Mouse (Mus musculus): Measurements from ENCODE around the gene Mast3.
A peak's percentile ranks its signal among the peaks of the same experiment; 100 is the strongest.

The Mast3 gene

DNA sequence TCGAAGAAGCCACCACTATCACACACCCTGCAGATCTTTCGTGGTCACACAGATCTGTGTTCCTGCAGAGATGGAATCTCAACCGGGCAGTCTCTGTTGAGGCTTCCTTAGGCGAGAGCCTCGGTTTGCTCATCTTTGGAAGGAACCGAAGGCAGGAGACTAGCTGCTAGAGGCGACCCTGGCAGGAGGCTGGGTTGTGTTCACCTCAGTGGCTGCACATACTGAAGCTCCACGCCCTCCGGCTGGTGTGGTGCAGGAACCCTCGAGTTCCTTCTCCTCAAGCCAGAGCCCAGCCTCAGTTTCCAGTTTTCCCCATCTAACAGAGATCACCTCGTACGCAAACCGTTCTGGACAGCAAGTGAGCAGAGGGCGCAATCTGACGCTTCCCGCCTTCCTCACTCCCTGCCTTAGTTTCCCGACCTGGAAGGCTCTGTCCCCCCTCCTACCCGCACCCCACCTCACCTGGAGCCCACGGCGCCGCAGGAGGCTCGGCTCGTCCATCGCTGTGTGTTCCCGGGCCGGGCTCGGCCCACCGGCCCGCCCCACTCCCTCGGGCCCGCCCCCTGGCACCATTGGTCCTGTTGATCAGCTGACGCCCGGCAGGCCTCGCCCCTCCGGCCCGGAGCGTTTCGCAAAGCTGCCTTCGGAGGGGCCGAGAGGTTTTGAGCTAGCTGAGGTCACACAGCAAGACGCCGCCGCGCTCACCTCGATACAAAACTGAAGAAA lies at the start of gene Mast3:
Mast3 (minus strand) TSS at position 574 of the 726 bp plus-strand sequence.
- peak; percentile 92 for DNase-seq

DNA sequence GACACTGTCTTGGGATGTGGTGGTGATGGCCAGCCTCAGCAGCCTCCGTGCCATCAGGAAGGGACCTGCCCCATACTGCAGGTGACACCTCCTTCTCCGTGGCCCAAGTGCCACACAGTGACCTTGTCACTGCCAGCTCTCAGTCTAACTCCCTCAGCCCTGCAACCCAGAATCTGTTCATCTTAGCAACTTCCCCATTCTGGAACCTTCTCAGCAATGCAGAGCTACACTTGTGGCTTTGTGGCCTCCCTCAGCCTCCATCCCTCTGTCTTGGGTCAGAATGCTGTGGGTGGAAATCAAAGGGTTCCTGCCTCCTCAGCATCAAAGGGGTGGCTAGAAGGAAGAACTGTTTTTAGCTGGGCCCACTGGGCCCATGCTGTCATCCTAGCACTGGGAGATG lies 49.0 kb upstream of the Mast3 start:
- DNase-seq: no peak

GRCm38 (mm10) chr8:70852595-70853231 lies 47.9 kb upstream of the Mast3 start:
- no peak for DNase-seq

DNA sequence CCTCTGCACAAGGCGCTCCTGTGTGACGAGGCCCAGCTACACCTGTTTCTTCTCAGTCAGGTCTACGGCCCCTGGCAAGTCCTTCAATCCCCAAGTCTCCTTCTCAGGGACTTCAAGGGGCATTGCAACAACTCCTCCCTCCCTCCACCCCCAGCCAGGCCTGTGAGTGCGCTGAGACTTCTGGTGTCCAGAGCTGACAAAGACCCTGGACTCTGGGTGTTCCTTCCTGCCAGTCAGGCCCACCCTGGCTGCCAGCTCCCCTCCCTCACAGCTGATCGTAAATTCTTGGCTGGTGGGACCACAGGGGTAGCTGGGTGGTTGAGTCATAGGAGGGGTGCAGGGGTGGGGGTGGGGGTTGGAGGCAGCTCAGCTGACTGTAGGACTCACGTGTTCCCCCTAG lies 47.0 kb upstream of the Mast3 start:
- no peak for DNase-seq

- no peak for DNase-seq
These were observed 46.1 kb upstream of the Mast3 start for GRCm38 (mm10) chr8:70850947-70851346.

- DNase-seq: no peak
These were observed 45.4 kb upstream of the Mast3 start for GRCm38 (mm10) chr8:70850132-70850845.

DNA sequence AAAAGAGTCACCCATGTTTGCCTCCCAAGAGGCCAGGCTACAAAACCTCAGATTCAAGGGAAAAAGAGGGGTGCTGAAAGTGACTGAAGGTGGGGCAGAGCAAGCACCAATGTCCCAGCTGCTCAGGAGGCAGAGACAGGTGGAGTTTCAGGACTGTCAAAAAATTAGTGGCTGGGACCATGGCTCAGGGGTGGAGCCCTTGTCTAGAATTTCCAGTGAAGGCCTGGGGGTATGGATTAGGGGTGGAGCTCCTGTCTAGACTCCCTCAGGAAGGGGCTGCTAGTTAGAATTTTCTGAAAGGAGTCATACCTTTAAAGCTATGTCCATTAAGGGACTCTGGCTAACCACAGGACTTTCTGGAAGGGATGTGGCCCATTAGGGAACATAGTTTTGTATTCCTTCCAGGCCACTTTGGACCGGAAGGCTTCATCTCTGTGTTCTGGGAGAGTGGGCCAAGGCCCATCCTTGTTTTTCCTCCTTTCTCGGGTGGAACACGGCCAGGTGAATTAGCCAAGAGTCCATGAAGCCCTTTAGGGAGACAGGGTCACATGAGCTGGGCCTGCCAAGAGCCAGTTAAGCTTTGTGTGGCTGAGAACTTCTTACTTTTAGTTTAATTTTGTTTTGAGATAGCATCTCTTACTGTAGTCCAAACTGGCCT lies 44.6 kb upstream of the Mast3 start:
- DNase-seq: no peak

- no peak for DNase-seq
These were observed 41.7 kb upstream of the Mast3 start for GRCm38 (mm10) chr8:70846371-70847154.

- no peak for DNase-seq
These were observed 40.3 kb upstream of the Mast3 start for GRCm38 (mm10) chr8:70845108-70845507.

DNA sequence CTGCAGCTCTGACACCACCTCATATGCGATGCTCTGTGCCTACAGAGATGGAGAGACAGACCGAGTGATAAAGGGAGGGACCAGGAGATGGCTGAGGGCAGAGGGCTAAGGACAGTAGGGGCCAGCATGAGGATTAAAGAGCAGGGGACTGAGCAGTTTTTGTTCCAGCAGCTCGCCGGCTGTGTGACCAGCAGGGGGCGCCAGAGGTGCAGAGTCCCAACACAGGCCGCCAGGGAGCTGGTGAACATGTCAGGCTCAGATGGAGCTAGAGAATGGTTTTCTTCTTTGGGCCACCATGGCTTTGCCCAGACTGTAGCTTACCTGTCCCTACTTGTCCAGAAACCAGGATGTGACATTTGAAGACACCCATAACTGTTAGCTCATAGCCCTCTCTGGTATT lies 39.7 kb upstream of the Mast3 start:
- peak; percentile 91 for DNase-seq

DNA sequence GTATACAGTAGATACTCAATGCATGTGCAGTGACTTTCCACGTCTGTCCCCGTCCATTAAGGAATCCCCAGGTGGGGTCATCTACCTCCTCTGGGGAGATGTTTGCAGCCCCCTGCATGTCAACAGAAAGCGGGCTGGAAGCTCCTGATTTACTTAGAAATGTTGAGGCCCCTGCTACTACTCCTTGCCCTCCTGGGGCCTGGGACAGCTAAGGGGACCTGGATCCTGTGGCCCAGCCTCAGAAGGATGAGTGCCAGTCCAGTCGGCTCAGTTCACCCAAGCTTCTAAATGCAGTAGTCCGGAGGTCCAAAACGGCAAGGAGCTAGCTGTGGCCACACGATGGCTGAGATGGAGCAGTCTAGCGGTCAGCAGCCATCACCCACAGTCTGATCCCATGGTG lies 39.1 kb upstream of the Mast3 start:
- no peak for DNase-seq

DNA sequence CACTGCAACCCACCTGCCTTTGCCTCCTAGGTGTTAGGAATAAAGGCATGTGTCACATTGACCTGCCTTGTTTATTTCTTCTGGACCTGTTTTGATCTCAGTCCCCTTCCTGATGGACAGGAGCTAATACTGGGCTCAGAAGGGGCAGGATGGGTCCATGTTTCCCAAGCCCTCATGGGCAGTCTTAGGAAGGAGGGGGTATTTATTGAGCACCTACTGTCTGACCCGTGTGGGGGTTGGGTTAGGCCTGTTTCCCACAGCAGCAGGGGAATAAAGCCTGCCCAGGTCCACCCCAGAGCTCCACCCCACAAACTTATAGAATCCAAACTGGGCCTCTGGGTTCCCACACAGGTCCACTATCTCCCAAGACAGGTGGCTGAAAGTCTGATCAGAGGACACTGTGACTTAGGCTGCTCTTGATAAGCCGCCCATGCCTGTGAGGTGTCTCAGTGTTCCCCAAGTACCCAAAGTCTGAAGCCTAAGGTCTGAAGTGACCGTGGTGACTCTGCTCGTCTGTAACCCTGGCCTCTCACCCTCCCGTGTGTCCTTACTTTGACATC lies 38.4 kb upstream of the Mast3 start:
- no peak for DNase-seq

GRCm38 (mm10) chr8:70842484-70842883 lies 37.6 kb upstream of the Mast3 start:
- no peak for DNase-seq

GRCm38 (mm10) chr8:70841147-70842072 lies 36.6 kb upstream of the Mast3 start:
- DNase-seq: peak; percentile 93

- peak; percentile 75 for DNase-seq
These were observed 35.7 kb upstream of the Mast3 start for GRCm38 (mm10) chr8:70840590-70840989.

DNA sequence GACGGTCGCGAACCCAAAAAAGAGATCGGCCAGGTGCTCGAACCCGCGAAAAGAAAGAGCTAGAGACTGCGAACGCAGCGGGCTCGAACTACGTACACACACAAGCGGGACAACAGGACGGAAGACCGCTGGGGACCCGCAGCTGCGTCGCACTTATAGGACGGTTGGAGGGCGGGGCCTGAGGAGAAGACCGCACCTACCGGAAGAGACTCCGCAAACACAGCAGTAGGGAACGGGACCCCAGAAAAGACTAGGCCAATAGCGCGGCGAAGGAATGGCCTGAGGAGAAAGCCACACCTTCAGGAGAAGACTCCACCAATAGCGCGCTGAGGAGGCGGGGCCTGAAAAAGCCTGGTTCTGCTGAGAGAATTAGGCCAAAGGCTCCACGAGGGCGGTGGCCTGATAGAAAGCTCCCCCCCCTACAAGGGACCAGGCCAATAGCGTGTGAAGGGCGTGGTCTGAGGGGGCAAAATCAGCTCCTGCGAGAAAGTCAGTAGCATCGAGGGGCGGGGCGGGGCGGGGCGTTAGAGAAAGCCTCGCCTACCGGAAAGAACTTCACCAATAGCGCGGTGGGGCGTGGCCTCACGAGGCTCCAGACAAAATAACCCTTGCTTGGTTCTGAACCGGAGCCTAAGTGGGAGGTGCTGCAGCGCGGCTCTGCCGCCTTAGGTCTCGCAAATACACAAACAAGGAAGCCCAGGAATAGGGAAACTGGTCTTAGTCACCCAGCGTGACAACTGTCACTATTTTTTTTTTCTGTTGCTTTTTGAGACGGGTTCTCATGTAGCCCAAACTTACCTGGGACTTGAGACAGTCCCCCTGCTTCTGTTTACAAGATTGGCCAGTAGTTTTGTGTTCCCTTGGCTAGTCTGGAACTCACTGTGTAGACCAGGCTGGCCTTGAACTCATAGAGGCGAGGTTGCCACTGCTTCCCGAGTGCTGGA lies 34.8 kb upstream of the Mast3 start, which contains the start of gene Arrdc2:
Arrdc2 (minus strand) TSS at position 313 of the 944 bp plus-strand sequence.
- peak; percentile 100 for DNase-seq

DNA sequence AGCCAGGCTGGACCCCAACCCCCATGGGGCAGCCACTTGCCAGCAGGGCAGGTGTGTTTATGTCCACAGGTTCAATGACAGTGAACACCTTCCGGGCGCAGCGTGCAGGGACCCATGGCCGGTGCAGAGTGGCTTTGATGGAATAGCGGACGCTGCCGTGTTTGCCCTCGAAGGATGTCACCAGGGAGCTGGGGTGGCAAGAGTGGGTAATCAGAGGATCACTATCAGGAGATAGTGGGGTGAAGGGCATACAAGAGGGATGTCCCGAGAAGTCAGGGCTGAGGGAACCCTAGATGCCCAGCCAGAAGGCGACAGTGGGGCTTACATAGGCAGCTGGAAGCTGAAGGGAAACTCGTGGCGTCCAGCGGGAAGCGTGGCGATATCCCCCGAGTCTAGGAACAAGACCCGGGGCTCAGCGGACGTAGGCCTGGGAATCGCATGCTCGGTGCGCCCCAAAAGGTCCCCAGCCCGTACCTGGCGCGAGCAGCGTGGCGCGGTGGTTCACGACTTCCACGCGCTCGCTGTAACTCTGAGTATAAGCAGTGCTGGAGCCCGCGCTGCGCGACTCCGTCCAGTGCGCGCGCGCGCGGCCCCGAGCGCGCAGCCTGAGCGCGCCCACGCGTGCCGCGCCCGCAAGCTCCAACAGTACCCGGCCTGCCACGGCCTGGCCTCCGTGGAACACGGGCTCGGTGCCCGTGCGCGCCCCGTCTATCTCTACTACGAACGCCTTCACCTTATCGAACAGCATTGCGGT lies 34.0 kb upstream of the Mast3 start:
- peak; percentile 33 for DNase-seq

DNA sequence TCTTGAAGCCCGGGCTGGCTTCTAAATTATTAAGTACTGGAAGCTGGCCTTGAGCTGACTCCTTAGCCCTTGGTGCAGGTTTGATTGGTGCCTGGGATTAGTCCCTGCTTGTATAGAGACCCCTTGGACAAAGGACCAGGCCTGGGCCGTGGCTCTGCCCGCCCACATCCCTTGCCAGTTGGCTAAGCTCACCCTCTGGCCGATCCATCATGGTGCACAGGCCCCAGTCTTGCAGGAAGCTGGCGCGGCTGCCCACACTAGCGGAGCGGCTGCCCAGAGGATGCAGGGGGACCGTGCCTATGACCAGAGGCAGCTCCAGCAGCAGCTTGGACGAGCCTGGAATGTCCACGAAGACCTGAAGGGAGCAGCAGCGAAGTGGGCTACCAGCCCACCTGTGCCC lies 31.8 kb upstream of the Mast3 start:
- DNase-seq: no peak

GRCm38 (mm10) chr8:70834071-70834470 lies 29.2 kb upstream of the Mast3 start:
- DNase-seq: no peak

Data from kidney, postnatal 14 days (tissue).